Comparison of ENCODE assay signal across 8 mouse cellular contexts in genomic region chr12:21418621-21419131, GRCm38 (mm10). TPM values are rescaled to one million over a fixed set of nuclear protein-coding genes. Genes with fewer than 3 reads are reported as not detected.
DNase-seq lines count a peak whose midpoint lies in the region; ATAC-seq lines count a peak whose summit lies in the region.

No protein-coding gene starts in this region.

- H3K9ac ChIP-seq in kidney, embryonic 15.5 days = peak overlapping the region; percentile 43
- H3K9ac ChIP-seq in heart, embryonic 16.5 days (ENCODE audit: low read length) = peak overlapping the region; percentile 67
- H3K9ac ChIP-seq in limb, embryonic 12.5 days (replicated peaks) = no peak overlapping the region

- H3K36me3 ChIP-seq in kidney, embryonic 15.5 days = peaks cover 15% of the 10 kb centered on the region
- H3K36me3 ChIP-seq in heart, embryonic 16.5 days (ENCODE audit: control insufficient read depth, insufficient read depth) = peaks cover 4% of the 10 kb centered on the region; the same call in 1 of the 2 replicates
- peaks cover 23% of the 10 kb centered on the region for H3K36me3 ChIP-seq in limb, embryonic 12.5 days

- peak overlapping the region; percentile 87 for H3K27ac ChIP-seq in kidney, embryonic 15.5 days
- peak overlapping the region; percentile 56 for H3K27ac ChIP-seq in heart, embryonic 16.5 days (ENCODE audit: low read length)
- H3K27ac ChIP-seq in limb, embryonic 12.5 days = no peak overlapping the region

- WGBS in kidney, embryonic 15.5 days = 32% methylated on average over 11 of the region's 11 CpGs
- WGBS in heart, embryonic 16.5 days = 25% methylated on average over 11 of the region's 11 CpGs
- WGBS in limb, embryonic 12.5 days = 58% methylated on average over 10 of the region's 11 CpGs

- no peaks in the 10 kb centered on the region for H3K9me3 ChIP-seq in kidney, embryonic 15.5 days (replicated peaks)
- no peaks in the 10 kb centered on the region for H3K9me3 ChIP-seq in heart, embryonic 16.5 days (replicated peaks; ENCODE audit: control insufficient read depth, low read length)
- peaks cover 6% of the 10 kb centered on the region; the same call in 1 of the 2 replicates for H3K9me3 ChIP-seq in limb, embryonic 12.5 days

- ATAC-seq in kidney, embryonic 15.5 days (replicated peaks; ENCODE audit: low FRiP score) = no peak
- no peak for ATAC-seq in heart, embryonic 16.5 days (replicated peaks; ENCODE audit: extremely low read depth, insufficient read depth, low FRiP score)
- no peak for ATAC-seq in limb, embryonic 12.5 days (ENCODE audit: insufficient number of reproducible peaks, insufficient read depth, low FRiP score, low TSS enrichment, low read depth)

- no peak for DNase-seq in kidney, postnatal 14 days
- peak; percentile 88 for DNase-seq in ES-CJ7 (ENCODE audit: low read depth, low spot score)
- peak; percentile 57 for DNase-seq in cerebellum, adult 8-10 months
- DNase-seq in right cerebral cortex, postnatal 4 days = peak; percentile 22
- no peak for DNase-seq in layer of hippocampus, postnatal 36 days

- peaks cover 27% of the 10 kb centered on the region for H3K4me1 ChIP-seq in kidney, embryonic 15.5 days
- peaks cover 31% of the 10 kb centered on the region for H3K4me1 ChIP-seq in heart, embryonic 16.5 days (ENCODE audit: control insufficient read depth, insufficient read depth, low read length)
- H3K4me1 ChIP-seq in limb, embryonic 12.5 days (replicated peaks) = peaks cover 12% of the 10 kb centered on the region; the same call in 1 of the 2 replicates

- no peaks in the 10 kb centered on the region for H3K27me3 ChIP-seq in kidney, embryonic 15.5 days
- H3K27me3 ChIP-seq in heart, embryonic 16.5 days (ENCODE audit: control insufficient read depth, insufficient read depth, low read length) = no peaks in the 10 kb centered on the region
- no peaks in the 10 kb centered on the region for H3K27me3 ChIP-seq in limb, embryonic 12.5 days

- H3K4me2 ChIP-seq in kidney, embryonic 15.5 days = peak overlapping the region; percentile 67
- H3K4me2 ChIP-seq in heart, embryonic 16.5 days (ENCODE audit: low read depth, low read length) = peak overlapping the region; percentile 69
- H3K4me2 ChIP-seq in limb, embryonic 12.5 days = peak overlapping the region; percentile 61

- H3K4me3 ChIP-seq in kidney, embryonic 15.5 days (replicated peaks) = peak overlapping the region; percentile 96
- peak overlapping the region; percentile 78; the same call in 1 of the 2 replicates for H3K4me3 ChIP-seq in heart, embryonic 16.5 days (ENCODE audit: low read length)
- peak overlapping the region; percentile 87 for H3K4me3 ChIP-seq in limb, embryonic 12.5 days (replicated peaks)

RNA-seq across cellular contexts. Expression of gene Ywhaq, which starts 1.2 kb away (rescaled TPM):
- 741 and 774 TPM in 2 replicates for polyA plus RNA-seq in kidney, embryonic 15.5 days (2015; fragmentation: Nextera tagmentation; extraction: Ambion mirVana)
- polyA plus RNA-seq in heart, embryonic 16.5 days (2015; fragmentation: Nextera tagmentation; extraction: Ambion mirVana) = 356 and 357 TPM in 2 replicates
- 791 and 812 TPM in 2 replicates for polyA plus RNA-seq in limb, embryonic 12.5 days (2016; fragmentation: Nextera tagmentation; extraction: Ambion mirVana)
- total RNA-seq in layer of hippocampus, postnatal 36 days (2021) = 100 to 1,000 TPM; 457 to 503 TPM

RNA-seq across cellular contexts. Expression of gene Adam17, which starts 45.2 kb away (rescaled TPM):
- polyA plus RNA-seq in kidney, embryonic 15.5 days (2015; fragmentation: Nextera tagmentation; extraction: Ambion mirVana) = 42.9 and 44.9 TPM in 2 replicates
- 25.8 and 31.0 TPM in 2 replicates for polyA plus RNA-seq in heart, embryonic 16.5 days (2015; fragmentation: Nextera tagmentation; extraction: Ambion mirVana)
- 47.6 and 49.7 TPM in 2 replicates for polyA plus RNA-seq in limb, embryonic 12.5 days (2016; fragmentation: Nextera tagmentation; extraction: Ambion mirVana)
- total RNA-seq in layer of hippocampus, postnatal 36 days (2021) = 10 to 100 TPM; 16.4 to 20.5 TPM

Comparison
In these comparisons a context has a peak if more than half of its experiments do, and no peak if none do; other contexts are left out.
1. DNase-seq: peak in ES-CJ7 (single experiment), cerebellum, adult 8-10 months (single experiment) and right cerebral cortex, postnatal 4 days (single experiment); none in kidney, postnatal 14 days (single experiment) and layer of hippocampus, postnatal 36 days (0 of 2).
2. Peak in every context shown above with its lines, with median percentiles within 50 percentile points of each other: H3K4me2 ChIP-seq and H3K4me3 ChIP-seq.